Mouse (Mus musculus) c-Kit-positive CD71-negative TER-119-negative erythroid progenitor cells, embryonic 14.5 days (primary cell): ENCODE measurements around the gene Nectin2.

Experiments used
- DNase-seq: peaks from one replicate; pipeline ENCODE4 v3.0.0-alpha.2; 2013; ENCODE audit warnings: low read depth

Gene Nectin2

DNA sequence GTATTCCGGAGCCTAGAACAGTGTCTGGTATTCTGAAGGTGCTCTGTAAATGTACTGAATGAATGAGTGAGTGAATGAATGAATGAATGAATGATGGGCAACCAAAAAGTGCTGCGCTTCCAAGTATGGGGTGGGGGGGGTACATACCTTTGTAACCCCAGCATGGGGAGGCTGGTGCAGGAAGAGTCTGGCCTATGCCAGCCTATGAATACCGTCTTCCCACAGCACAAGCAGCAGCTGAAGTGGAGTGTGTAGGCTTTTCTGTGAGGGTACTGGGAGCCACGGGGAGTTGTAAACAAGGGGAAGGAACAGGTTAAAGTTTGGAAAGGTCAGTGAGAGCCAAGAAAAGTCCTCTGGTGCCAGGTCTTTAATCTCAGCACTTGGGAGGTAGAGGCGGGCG, 6.5 kb downstream of the Nectin2 start:
- no peak for DNase-seq

DNA sequence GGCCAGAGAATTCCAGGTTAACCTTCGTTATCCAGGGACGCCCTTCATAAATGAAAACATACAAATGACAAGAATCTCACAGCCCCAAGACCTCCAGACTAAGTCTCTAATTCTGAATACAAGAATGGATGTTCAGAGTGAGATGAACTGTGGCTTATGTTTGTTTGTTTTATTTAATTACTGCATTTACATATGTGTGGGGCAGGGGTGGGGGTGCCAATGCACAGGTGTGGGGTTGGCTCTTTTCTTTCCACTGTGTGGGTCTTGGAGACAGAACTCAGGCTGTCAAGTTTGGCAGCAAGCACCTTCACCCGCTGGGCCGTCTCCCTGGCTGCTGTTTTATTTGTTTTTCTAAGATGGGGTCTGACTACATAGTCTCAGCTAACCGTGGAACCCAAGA, 7.8 kb downstream of the Nectin2 start:
- DNase-seq, result no peak

DNA sequence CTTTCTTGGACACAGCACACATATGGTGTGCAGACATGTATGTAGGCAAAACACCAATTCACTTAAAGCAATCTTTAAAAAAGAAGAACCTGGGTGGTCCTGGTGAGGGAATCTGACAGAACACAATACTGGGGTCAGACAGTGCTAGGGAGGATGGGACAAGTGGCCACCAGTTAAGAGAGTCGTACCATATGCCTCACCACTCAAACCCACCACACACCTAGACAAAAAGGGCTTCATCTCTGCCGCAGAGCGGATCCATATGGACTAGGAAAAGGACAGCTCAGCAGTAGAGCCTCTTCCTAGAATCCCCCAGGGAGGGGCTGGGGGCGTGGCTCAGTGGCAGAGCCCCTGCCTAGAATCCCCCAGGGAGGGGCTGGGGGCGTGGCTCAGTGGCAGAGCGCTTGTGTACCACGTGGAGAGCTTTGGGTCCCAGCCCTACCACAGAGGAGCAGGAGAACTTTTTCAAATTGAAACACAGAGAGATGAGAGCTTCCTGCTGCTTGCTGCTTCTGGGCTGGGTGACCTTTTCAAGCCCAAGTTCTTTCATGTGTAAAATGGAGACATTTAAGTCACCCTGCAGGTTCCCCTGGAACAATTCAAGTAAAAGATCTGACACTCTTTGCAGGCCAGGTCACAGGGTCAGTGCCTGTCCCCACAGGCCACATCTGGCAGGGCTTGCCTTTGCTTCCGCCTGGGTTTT, 8.8 kb downstream of the Nectin2 start:
- no peak for DNase-seq

DNA sequence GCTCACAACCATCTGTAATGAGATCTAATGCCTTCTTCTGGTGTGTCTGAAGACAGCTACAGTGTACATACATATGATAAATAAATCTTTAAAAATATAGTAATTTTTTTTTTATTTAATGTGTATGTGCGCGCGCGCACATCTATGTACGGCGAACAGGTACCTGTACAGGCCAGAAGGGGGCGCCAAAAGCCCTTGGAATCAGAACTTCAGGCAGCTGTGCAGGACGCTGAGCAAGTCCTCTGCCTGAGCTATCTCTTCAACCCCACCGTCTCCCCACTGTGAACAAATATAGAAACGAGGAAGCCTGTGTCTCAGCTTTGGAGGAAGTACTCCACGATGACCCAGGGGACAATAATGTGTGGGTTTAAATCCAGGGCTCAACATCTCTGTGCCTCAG, 10.0 kb downstream of the Nectin2 start:
- no peak for DNase-seq

DNA sequence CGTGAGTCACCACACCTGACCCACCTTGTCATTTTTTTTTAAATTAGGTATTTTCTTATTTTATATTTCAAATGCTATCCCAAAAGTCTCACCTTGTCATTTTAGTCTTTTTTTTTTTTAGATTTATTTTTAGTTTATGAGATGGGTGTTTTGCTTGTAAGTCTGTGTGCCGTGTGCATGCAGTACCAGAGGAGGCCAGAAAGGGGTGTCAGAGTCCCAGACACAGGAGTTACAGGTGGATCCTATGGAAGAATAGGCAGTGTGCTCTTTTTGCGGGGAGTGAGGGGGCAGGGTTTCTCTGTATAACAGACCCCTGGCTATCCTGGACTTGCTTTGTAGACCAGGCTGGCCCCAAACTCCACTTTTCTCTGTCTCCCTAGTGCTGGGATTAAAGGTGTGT, 11.5 kb downstream of the Nectin2 start:
- no peak for DNase-seq

DNA sequence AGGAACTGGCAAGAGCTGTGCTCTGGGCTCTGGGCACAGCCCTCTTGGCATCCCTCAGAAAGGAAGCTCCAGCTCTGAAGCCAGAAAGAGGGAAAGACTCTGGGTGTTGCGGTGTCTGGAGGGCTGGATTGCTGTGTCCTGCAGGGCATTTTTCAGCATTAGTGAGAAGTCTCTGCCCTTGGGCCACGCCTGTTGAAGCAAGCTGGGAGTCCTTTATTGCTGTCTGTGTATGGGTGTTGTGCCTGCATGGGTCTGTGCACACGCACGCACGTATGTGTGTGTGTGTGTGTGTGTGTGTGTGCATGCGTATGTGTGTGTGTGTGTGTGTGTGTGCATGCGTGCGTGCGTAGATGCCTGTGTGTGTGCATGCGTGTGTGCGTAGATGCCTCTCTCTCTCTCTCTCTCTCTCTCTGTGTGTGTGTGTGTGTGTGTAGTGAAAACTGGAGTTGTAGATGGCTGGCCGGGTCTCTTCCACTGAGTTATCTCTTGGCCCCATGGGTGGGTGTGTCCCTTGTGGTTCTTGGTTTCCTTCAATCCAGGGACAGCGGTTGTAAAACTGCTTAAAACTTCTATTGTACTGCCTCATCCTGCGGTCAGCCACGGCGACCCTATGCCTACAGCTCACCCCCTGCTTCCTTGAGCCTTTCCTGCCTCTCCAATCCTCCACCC, 13.8 kb downstream of the Nectin2 start:
- DNase-seq, result peak; percentile 57

DNA sequence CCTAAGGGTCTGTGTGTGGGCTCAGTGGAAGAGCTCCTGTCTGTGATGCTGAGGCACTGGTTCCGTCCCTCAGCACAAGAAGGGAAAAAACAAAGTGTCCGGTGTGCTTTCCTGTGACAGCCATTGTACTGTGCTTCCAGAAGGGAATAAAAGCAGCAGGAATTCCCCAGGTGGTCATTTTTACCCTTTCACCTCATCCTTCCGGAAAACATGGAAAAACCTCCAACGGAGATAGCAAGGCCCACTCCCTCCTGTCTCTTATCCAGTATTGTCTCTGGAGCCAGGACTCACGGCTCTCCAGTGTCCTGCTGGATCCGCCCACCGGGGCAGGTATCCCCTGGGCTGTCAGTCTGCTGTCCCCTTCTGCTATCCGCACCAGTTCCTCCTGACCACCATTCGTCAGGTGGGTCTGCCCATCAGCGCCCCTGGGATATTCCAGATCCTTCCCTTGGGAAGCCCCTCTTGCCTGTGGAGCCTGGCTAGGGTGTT, 16.1 kb downstream of the Nectin2 start:
- no peak for DNase-seq

DNA sequence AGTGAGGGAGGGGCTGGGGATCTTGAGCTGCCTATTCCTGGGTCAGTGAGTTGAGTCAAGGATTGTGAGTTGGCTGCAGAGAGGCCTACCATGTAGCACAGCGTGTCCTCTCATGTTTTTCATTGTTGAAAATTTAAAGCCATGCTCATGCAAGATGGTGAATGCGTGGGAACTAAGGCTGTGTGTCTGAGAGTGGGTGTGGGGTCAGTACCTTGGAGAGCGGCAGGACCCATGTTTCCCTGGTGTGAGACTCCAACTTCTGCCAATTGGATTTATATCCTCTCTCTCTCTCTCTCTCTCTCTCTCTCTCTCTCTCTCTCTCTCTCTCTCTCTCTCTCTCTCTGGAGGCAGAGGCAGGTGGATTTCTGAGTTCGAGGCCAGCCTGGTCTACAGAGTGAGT, 23.7 kb downstream of the Nectin2 start:
- DNase-seq, result no peak

DNA sequence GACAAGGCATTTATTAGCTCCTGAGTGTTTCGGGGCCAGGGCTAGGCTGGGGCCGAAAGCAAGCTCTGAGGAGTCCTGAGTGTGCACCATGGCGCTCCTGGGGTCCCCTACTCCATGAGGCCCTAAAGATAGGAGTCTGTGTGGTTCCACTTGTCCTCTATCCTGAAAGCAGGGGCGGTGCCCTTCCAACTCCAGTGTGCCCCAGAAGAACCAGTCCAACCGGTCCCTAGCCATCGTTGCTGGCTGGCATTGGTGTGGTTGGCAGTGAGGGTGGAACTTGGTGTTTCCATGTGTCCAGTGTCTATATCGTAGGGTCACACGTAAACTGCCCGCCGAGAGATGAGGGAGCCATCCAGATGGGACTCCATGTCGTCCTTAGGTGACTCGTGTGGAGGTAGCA, 26.1 kb downstream of the Nectin2 start:
- no peak for DNase-seq

DNA sequence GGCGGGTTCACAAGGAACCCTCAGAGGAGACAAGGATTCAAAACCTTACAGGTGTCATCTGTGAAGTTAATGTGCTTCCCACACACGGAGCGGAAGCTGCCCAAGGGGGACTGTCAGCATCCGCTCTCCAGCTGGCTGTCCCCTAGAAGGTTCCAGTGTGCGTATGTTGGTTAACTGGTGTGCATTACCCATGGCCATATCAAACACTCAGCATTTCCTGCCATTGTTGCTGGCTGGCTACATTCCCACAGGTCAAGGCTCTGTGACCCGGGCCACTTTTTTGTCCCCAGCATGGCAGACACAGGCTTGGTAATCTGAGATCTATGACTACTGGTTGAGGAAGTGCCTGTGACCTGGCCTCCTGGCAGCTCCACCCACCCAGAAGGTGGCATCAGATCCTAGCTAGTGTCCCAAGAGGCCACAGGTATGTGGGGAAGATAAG, 27.5 kb downstream of the Nectin2 start:
- no peak for DNase-seq

DNA sequence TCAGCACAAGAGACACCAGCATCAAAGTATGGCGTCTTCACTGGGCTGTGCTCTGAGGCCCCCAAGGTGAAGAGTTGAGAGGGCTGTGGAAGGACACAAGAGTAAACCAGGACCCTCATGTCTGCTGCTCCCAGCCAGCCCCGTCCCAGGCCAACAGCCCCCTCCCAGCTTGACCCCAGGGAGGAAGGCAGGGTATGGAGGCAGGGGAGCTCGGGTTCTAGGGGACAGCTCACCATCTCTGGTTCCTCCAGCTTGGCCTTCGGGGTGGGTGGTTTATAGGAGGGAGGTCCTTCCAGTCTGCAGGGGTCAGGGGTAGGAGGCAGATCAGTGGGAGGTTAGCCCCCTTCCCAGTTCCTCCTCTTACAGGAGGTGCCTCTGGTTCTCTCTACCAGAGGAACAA, 31.1 kb downstream of the Nectin2 start:
- no peak for DNase-seq

DNA sequence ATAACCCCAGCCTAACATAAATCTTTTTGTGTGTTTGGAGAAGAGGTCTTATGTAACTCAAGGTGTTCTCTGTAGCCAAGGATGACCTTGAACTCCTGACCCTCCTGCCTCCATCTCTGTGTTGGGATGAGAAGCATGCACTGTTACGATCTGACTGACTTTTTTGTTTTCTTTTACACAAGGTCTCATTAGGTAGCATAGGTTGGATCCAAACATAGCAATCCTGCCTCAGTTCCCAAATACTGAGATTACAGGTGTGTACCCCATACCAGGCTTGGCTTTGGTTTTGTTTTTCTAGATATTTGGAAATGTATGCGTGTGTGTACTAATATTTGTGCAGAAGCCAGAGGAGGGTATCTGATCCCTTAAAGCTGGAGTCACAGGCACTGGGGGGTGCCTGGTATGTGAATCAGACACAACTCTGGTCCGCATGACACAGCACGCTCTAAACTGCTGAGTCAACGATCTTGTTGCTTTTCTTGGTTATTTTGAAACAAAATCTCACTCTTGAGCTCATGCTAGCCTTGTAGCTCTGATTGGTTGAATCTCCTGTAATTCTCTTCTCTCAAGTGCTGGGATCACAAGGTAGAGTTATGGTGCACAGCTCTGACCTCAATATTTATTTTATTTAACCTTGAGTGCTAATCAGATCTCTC, 31.9 kb downstream of the Nectin2 start:
- DNase-seq, result no peak

DNA sequence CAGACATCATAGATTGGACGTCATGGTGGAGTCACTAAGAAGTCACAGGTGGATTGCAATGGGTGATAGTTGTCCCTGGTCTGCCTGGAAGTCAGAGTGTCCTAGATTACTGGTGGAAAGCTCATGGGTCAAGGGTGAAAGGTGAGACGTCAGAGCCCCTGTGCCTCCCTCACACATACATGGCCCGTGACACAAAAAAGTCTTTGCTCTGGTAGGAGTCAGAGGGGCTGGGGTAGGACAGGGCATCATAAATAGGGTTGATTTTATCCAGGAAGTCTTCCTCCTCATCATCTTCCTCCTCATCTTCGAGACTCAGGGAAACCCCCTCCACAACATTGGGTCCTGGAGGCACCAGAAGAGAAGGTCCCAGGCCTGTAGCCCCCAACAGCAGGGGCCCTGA, 32.9 kb downstream of the Nectin2 start:
- no peak for DNase-seq

DNA sequence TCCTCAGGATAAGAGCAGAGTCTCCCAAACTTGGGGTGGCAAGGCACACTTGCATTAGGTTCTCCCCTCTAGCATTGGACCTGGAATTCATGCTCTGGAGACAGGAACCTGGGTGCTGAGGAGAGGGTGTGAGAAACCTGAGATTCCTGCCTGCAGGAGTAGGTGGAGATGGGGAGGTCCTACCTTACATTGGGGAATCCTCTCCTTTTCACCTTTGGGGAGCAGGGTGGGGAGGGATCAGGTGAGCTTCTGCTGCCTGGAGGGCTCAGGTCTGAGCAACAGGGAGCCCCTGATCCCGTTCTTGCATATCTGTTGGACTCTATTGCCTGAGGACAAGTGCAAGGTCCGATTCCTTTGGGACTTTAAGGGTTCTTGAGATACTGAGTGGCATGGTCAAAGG, 33.5 kb downstream of the Nectin2 start:
- DNase-seq, result no peak

DNA sequence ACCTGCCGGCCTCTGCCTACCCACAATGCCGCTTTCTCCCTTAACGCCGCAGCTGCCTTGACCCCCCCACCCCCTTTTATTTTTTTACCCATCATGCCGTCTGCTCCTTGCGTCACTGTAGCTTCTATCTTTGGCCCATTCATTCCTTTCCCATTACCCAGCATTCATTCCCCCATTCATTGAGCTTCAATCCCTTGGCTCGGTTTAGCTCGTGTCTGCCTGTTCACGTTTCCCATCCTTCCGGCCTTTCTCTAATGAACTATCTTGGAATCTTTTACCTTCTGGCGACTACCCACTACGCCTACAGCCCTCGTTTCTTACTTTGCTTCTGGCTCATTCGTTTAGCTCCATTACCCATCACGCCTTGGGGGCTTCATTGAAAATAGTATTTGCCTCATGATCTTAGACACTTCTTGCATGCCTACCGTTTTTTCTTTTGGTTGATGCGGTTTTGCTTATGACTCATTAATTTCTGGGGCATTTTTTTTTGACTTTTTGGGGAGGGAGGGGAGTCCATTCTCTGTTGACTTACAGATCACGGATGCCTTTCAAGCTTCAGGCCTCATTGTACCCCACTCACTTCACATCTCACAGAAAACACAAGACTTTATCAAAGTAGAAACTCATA, 34.1 kb downstream of the Nectin2 start:
- no peak for DNase-seq

DNA sequence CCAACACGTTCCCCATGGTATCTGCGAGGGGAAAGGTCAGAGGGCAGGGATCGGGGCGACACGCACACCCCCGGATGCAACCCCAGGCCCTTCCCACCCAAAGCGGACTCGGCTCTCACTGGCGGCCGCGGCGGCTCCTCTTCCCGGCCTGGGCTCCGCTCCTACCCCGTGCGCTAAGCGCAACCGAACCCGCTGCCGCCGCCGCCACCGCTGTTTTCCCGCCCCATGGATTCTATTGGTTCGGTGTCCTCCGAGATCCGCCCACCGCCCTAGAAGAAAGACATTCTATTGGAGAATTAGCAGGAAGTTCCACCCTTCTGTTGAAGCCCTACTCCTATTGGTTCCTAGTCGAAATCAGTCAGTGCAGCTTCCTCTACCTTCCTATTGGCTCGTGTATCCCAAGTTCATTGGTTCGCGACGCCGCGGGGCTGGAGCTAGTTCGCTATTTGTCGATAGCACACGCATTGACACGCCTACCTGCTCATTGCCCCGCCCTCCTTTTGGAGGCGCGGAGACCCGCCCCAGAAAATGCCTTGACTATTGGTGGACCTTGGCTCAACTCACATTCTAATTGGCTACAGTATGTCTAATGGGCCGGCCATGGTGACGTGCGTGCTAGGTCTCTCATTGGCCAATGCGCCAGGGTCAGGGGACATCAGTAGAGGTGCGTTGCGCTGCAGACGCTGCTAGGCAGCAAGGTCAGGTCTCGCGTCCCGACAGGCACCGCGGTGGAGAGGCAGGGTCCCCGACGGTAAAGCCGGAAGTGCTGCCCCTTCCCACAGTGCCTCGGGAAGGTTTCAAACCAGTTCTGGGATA, 34.8 kb downstream of the Nectin2 start, which contains the start of gene Tomm40:
TSS of gene Tomm40 (minus strand) at position 200 of the 816 bp plus-strand sequence.
- DNase-seq, result peak; percentile 100

DNA sequence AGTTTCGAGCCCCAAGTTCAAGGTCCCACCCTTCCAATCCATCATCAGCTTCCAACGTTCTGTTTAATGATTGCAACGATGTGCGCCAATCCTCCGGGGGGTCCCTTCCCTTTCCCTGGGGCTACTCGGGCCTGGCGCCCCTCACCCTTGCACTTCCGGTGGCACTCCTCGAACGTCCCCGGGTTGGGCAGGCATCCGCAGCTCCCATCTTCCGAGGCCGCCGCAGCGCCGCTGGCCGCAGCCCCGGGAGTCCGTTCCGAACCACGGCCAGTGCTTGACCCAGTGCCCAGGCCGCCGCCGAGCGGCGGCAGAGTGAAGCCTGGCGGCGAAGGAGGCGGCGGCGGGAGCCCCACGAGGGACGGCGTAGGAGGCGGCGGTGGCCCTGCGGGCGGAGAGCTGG, 35.4 kb downstream of the Nectin2 start:
- no peak for DNase-seq

DNA sequence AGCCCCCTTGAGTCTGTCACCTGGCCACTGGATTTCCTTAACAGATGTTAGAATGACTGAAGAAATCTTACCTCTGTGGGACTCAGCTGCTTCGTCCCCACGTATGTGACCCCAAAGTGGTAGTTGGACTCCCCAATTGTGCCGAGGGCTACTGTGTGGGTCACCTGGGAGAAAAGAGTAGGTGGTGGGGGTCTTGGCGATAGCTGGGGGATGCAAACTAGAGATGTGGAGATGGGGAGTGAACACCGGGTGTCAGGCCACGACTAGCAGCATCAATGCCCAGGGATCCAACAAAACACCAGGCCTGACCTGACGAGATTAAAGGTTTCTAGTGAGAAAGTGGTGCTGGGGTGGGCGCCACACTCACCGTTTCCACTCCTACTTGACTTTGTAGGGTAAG, 36.7 kb downstream of the Nectin2 start:
- no peak for DNase-seq

DNA sequence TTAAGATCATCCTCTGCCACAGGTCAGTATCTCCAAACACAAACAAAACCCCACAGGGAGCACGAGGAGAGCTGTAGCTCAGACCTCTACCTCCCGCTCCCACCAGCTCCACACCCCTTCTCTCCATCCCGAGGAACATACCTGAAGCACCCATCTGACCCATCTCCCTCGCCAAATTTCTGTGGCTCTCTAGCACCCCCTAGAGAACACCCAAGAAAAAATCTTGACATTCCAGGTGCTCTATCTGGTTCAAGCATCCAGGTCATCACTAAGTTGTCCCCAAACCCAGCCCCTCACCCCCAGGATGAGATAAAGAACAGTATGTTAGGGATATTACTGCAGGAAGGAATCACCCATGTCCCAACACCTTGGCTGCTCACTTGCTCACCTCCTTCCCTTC, 37.1 kb downstream of the Nectin2 start:
- no peak for DNase-seq

DNA sequence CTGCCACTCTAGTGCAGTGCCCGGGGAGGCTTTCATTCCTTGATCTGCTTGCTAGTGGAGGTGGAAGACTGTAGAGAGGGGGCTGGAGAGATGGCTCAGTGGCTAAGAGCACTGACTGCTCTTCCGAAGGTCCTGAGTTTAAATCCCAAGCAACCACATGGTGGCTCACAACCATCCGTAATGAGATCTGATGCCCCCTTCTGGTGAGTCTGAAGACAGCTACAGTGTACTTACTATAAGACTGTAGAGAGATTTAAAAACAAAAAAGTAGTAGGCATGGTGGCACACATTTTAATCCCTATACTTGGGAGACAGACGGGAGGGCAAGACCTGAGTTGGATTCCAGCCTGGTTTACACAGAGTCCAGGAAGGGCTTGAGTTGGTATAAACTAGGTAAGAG, 37.9 kb downstream of the Nectin2 start:
- DNase-seq, result no peak

DNA sequence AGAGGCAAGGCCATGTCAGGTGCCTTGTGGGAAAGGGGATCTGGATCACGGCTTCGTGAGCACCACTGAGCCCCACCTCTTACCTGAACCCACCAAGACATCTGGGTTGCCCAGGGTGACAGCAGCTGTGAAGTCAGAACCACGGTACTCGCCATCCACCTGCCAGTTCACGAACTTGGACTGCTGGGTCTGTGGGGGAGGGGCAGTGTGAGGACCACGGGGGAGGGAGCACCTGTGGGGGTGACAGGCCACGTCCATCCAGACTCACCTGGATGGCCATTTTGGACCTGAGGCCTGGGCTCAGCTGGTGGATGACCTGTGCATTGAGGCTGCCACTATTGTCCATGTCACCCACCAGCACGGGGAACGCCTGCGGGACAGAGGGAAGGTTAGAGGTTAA, 39.6 kb downstream of the Nectin2 start:
- no peak for DNase-seq

DNA sequence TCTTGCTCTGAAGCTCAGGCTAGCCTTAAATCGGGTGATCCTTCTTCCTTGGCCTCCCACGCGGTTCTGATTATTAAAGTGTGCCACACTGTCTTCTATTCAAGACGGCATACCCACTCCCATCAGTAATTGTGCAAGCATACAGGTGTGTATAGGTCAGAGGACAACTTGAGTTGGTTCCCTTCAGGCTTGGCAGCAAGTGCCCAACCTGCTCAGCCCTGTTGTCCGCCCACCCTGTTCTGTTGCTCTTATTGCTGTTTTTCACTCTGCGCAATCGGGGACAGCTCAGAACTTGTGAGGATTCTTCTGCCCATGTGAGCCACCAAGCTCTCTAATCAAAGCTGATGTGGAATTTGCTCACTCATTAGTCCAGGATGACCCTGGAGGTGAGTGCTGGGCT, 45.0 kb downstream of the Nectin2 start:
- no peak for DNase-seq
